Mouse (Mus musculus) cerebral cortex, adult 2 months (tissue): ENCODE measurements around the gene Elp5.

Experiments used
- WGBS: fragments of 180-500 bp; shearing (Covaris S2); methylation state at CpG from one replicate; pipeline ENCODE4 v1.1.7; 2018; 5-methylcytosine and 5-hydroxymethylcytosine counted together

Elp5 gene

GRCm38 (mm10) chr11:70015677-70016076 lies 33.4 kb upstream of the Elp5 start:
- 64% methylated on average over 6 of the region's 6 CpGs for WGBS

GRCm38 (mm10) chr11:70014880-70015558 lies 32.7 kb upstream of the Elp5 start, which contains the start of gene Acadvl:
Acadvl (minus strand) TSS chr11:70015411.
- 2% methylated on average over 35 of the region's 35 CpGs for WGBS

- WGBS: 65% methylated on average over 5 of the region's 5 CpGs
Measured at GRCm38 (mm10) chr11:70014051-70014450, 31.7 kb upstream of the Elp5 start.

- WGBS: 77% methylated on average over 3 of the region's 3 CpGs
Measured at GRCm38 (mm10) chr11:70013408-70013807, 31.1 kb upstream of the Elp5 start.

- WGBS: 65% methylated on average over 9 of the region's 9 CpGs
Measured at GRCm38 (mm10) chr11:70012931-70013330, 30.6 kb upstream of the Elp5 start.

- WGBS: 79% methylated on average over 10 of the region's 10 CpGs
Measured at GRCm38 (mm10) chr11:70010961-70011360, 28.6 kb upstream of the Elp5 start.

GRCm38 (mm10) chr11:70010548-70010947 lies 28.2 kb upstream of the Elp5 start:
- WGBS: 84% methylated on average over 12 of the region's 12 CpGs

- WGBS: 82% methylated on average over 6 of the region's 6 CpGs
Measured at GRCm38 (mm10) chr11:70010033-70010432, 27.7 kb upstream of the Elp5 start.

GRCm38 (mm10) chr11:70005521-70005920 lies 23.2 kb upstream of the Elp5 start:
- WGBS: 55% methylated on average over 5 of the region's 5 CpGs

- WGBS: 86% methylated on average over 2 of the region's 2 CpGs
Measured at GRCm38 (mm10) chr11:70002471-70002870, 20.2 kb upstream of the Elp5 start.

GRCm38 (mm10) chr11:70001159-70001558 lies 18.8 kb upstream of the Elp5 start:
- WGBS: 6% methylated on average over 8 of the region's 8 CpGs

- 0% methylated on average over 48 of the region's 48 CpGs for WGBS
Measured at GRCm38 (mm10) chr11:70000396-70000898, 18.1 kb upstream of the Elp5 start, which contains the start of gene Dvl2. Dvl2 (plus strand) TSS chr11:70000595.

GRCm38 (mm10) chr11:69999666-70000065 lies 17.3 kb upstream of the Elp5 start:
- 76% methylated on average over 8 of the region's 8 CpGs for WGBS

GRCm38 (mm10) chr11:69998567-69999491 lies 16.5 kb upstream of the Elp5 start:
- 90% methylated on average over 27 of the region's 27 CpGs for WGBS

GRCm38 (mm10) chr11:69997070-69997509 lies 14.8 kb upstream of the Elp5 start:
- WGBS: 2% methylated on average over 40 of the region's 44 CpGs

- WGBS: 2% methylated on average over 66 of the region's 66 CpGs
Measured at GRCm38 (mm10) chr11:69996161-69997061, 14.1 kb upstream of the Elp5 start.

GRCm38 (mm10) chr11:69995391-69995960 lies 13.2 kb upstream of the Elp5 start, which contains the start of gene Phf23:
Phf23 (plus strand) TSS chr11:69995777.
- under 1% methylated on average over 36 of the region's 36 CpGs for WGBS

GRCm38 (mm10) chr11:69994401-69995090 lies 12.2 kb upstream of the Elp5 start:
- 85% methylated on average over 11 of the region's 11 CpGs for WGBS

- WGBS: 79% methylated on average over 3 of the region's 3 CpGs
Measured at GRCm38 (mm10) chr11:69992932-69993331, 10.6 kb upstream of the Elp5 start.

- 55% methylated on average over 10 of the region's 10 CpGs for WGBS
Measured at GRCm38 (mm10) chr11:69992396-69992795, 10.1 kb upstream of the Elp5 start.
